ENCODE assay signal across 9 mouse cellular contexts in genomic region chr3:68467941-68468687, GRCm38 (mm10).
DNase-seq lines count a peak whose midpoint lies in the region; ATAC-seq and TF ChIP-seq lines count a peak whose summit lies in the region.
"Had no signal": no experiment of that assay in that cellular context is flagged by ENCODE, and none has a peak within 500 bp of the region (broad histone marks: within the 10 kb centered on the region; RNA-seq: fewer than 3 reads in every experiment).

No protein-coding gene starts in this region.

- peak overlapping the region; percentile 41 for H3K4me2 ChIP-seq in limb, embryonic 12.5 days

- H3K9ac ChIP-seq in limb, embryonic 12.5 days (replicated peaks) = 0 out of 2 replicates have a peak overlapping the region, but pooled peaks have one; percentile 23

- no peaks in the 10 kb centered on the region for H3K9me3 ChIP-seq in E14TG2a.4 (ENCODE audit: low read length)
- no peaks in the 10 kb centered on the region for H3K9me3 ChIP-seq in embryonic facial prominence, embryonic 10.5 days
- no peaks in the 10 kb centered on the region for H3K9me3 ChIP-seq in limb, embryonic 12.5 days

- 1% methylated on average over 10 of the region's 10 CpGs for WGBS in embryonic facial prominence, embryonic 10.5 days
- under 1% methylated on average over 10 of the region's 10 CpGs for WGBS in limb, embryonic 12.5 days
- WGBS in small intestine, adult 2 months = 7% methylated on average over 10 of the region's 10 CpGs

- peak overlapping the region; percentile 75 for H3K27ac ChIP-seq in embryonic facial prominence, embryonic 10.5 days (replicated peaks)
- H3K27ac ChIP-seq in limb, embryonic 12.5 days = no peak overlapping the region
- 0 out of 2 replicates have a peak overlapping the region, but pooled peaks have one; percentile 2 for H3K27ac ChIP-seq in small intestine, adult 2 months (ENCODE audit: insufficient read depth, low read depth, low read length)
- no peak overlapping the region for H3K27ac ChIP-seq in layer of hippocampus, adult 2 months
- H3K27ac ChIP-seq: macrophage had no signal

- H3K27me3 ChIP-seq in E14TG2a.4 (ENCODE audit: insufficient read depth, low read length) = no peaks in the 10 kb centered on the region
- H3K27me3 ChIP-seq in embryonic facial prominence, embryonic 10.5 days (replicated peaks; ENCODE audit: low read depth, poor library complexity, severe bottlenecking) = no peaks in the 10 kb centered on the region; the same call in 1 of the 2 replicates
- H3K27me3 ChIP-seq in limb, embryonic 12.5 days = no peaks in the 10 kb centered on the region
- no peaks in the 10 kb centered on the region for H3K27me3 ChIP-seq in small intestine, adult 2 months (ENCODE audit: control insufficient read depth, insufficient read depth, low read length)

- H3K36me3 ChIP-seq in E14TG2a.4 (ENCODE audit: insufficient read depth, low read length) = no peaks in the 10 kb centered on the region
- H3K36me3 ChIP-seq in embryonic facial prominence, embryonic 10.5 days (replicated peaks) = no peaks in the 10 kb centered on the region
- H3K36me3 ChIP-seq in limb, embryonic 12.5 days = no peaks in the 10 kb centered on the region
- no peaks in the 10 kb centered on the region for H3K36me3 ChIP-seq in small intestine, adult 2 months (ENCODE audit: control insufficient read depth, insufficient read depth, low read length)

- DNase-seq in embryonic facial prominence, embryonic 10.5 days (ENCODE audit: low spot score) = peak; percentile 68
- DNase-seq in T-cell, adult 2 months (ENCODE audit: low spot score) = no peak
- DNase-seq in layer of hippocampus, adult 2 months (ENCODE audit: low spot score in 2 of 2) = no peak
- DNase-seq in urinary bladder, adult 2 months (ENCODE audit: low spot score) = no peak

- H3K4me3 ChIP-seq in E14TG2a.4 (replicated peaks; ENCODE audit: low read length) = peak overlapping the region; percentile 63
- peak overlapping the region; percentile 49 for H3K4me3 ChIP-seq in embryonic facial prominence, embryonic 10.5 days
- peak overlapping the region; percentile 18 for H3K4me3 ChIP-seq in limb, embryonic 12.5 days (replicated peaks)
- peak overlapping the region; percentile 22 for H3K4me3 ChIP-seq in small intestine, adult 2 months (ENCODE audit: low read depth, low read length)
- no peak overlapping the region for H3K4me3 ChIP-seq in layer of hippocampus, adult 2 months

- ATAC-seq in hematopoietic stem cell, adult 5-6 weeks (replicated peaks in 1 of 2; ENCODE audit: insufficient read depth in 1 of 2, low FRiP score in 2 of 2, low TSS enrichment in 1 of 2, low read depth in 1 of 2, poor library complexity in 2 of 2, severe bottlenecking in 2 of 2) = peak; percentile 36 to 38
- no peak for ATAC-seq in limb, embryonic 12.5 days (ENCODE audit: insufficient number of reproducible peaks, insufficient read depth, low FRiP score, low TSS enrichment, low read depth)

- TF ChIP-seq CTCF in E14TG2a.4 (conservative IDR thresholded peaks at IDR 0.05; ENCODE audit: low read length) = no peak
- TF ChIP-seq CTCF in small intestine, adult 2 months (IDR thresholded peaks at IDR 0.05; ENCODE audit: extremely low read depth, insufficient read length, insufficient replicate concordance, low read depth, low read length) = no peak
- no peak for TF ChIP-seq CTCF in layer of hippocampus, adult 2 months (conservative IDR thresholded peaks at IDR 0.05)

- H3K4me1 ChIP-seq in E14TG2a.4 (replicated peaks; ENCODE audit: low read depth, low read length) = peaks cover 32% of the 10 kb centered on the region
- peaks cover 41% of the 10 kb centered on the region for H3K4me1 ChIP-seq in embryonic facial prominence, embryonic 10.5 days
- peaks cover 44% of the 10 kb centered on the region for H3K4me1 ChIP-seq in limb, embryonic 12.5 days (replicated peaks)
- no peaks in the 10 kb centered on the region for H3K4me1 ChIP-seq in small intestine, adult 2 months (ENCODE audit: control insufficient read depth, insufficient read depth, insufficient read length, low read length)

- no peak for TF ChIP-seq POLR2A in small intestine, adult 2 months (IDR thresholded peaks at IDR 0.05; ENCODE audit: low read depth, low read length)

Comparison
In these comparisons a context has a peak if more than half of its experiments do, and no peak if none do; other contexts are left out.
1. H3K27ac ChIP-seq: peak in embryonic facial prominence, embryonic 10.5 days (single experiment) and small intestine, adult 2 months (single experiment); none in limb, embryonic 12.5 days (single experiment) and layer of hippocampus, adult 2 months (single experiment).